Mouse (Mus musculus): ENCODE results near the gene Ubtd2. TPM values are rescaled to one million over a fixed set of nuclear protein-coding genes. Genes with fewer than 3 reads are reported as not detected.

Gene Ubtd2
- polyA plus RNA-seq (2015; fragmentation: Nextera tagmentation; extraction: Ambion mirVana), result 23.3 and 28.6 TPM in 2 replicates

GRCm38 (mm10) chr11:32454800-32455506 lies at the start of gene Ubtd2:
Gene Ubtd2, plus strand, starts transcription at chr11:32455370.
- Histone ChIP-seq H3K27ac (peak within 1 kb of the TSS; percentile 98), H3K4me2 (peak within 1 kb of the TSS; percentile 94), H3K36me3 (no peaks in the 10 kb centered on the region), H3K4me1 (replicated peaks) (peaks cover 20% of the 10 kb centered on the region), H3K9me3 (replicated peaks) (no peaks in the 10 kb centered on the region), H3K27me3 (0 out of 2 replicates have a peak, but pooled peaks cover 2% of the 10 kb centered on the region), H3K4me3 (peak within 1 kb of the TSS; percentile 97), H3K9ac (peak within 1 kb of the TSS; percentile 97)
- under 1% methylated on average over 69 of the region's 86 CpGs for WGBS
- peak; percentile 97 for ATAC-seq (replicated peaks; ENCODE audit: insufficient number of reproducible peaks, insufficient read depth, low FRiP score, low read depth)

GRCm38 (mm10) chr11:32407863-32408262 lies 47.3 kb upstream of the Ubtd2 start:
- ATAC-seq (replicated peaks; ENCODE audit: insufficient number of reproducible peaks, insufficient read depth, low FRiP score, low read depth), result no peak; the same call in 1 of the 2 replicates
- Histone ChIP-seq H3K4me1 (replicated peaks) (peaks cover 14% of the 10 kb centered on the region), H3K9ac (no peak overlapping the region), H3K4me2 (no peak overlapping the region), H3K27me3 (no peaks in the 10 kb centered on the region), H3K36me3 (0 out of 2 replicates have a peak, but pooled peaks cover 3% of the 10 kb centered on the region), H3K4me3 (no peak overlapping the region), H3K9me3 (replicated peaks) (no peaks in the 10 kb centered on the region), H3K27ac (no peak overlapping the region)
- 64% methylated on average over 3 of the region's 3 CpGs for whole genome bisulfite sequencing

- Histone ChIP-seq H3K27me3 (no peaks in the 10 kb centered on the region), H3K4me1 (replicated peaks) (peaks cover 14% of the 10 kb centered on the region), H3K9me3 (replicated peaks) (no peaks in the 10 kb centered on the region), H3K4me2 (no peak overlapping the region), H3K9ac (no peak overlapping the region), H3K4me3 (no peak overlapping the region), H3K27ac (no peak overlapping the region), H3K36me3 (0 out of 2 replicates have a peak, but pooled peaks cover 3% of the 10 kb centered on the region)
- ATAC-seq (replicated peaks; ENCODE audit: insufficient number of reproducible peaks, insufficient read depth, low FRiP score, low read depth), result no peak
These were observed 46.1 kb upstream of the Ubtd2 start for GRCm38 (mm10) chr11:32409052-32409451.

- no peak overlapping the region for H3K27ac ChIP-seq
- H3K36me3 ChIP-seq, result 0 out of 2 replicates have a peak, but pooled peaks cover 3% of the 10 kb centered on the region
- no peaks in the 10 kb centered on the region for H3K27me3 ChIP-seq
- no peak overlapping the region for H3K9ac ChIP-seq
- no peak for ATAC-seq (replicated peaks; ENCODE audit: insufficient number of reproducible peaks, insufficient read depth, low FRiP score, low read depth)
- 81% methylated on average over 11 of the region's 11 CpGs for WGBS
- no peak overlapping the region for H3K4me2 ChIP-seq
- no peak overlapping the region for H3K4me3 ChIP-seq
- peaks cover 14% of the 10 kb centered on the region for H3K4me1 ChIP-seq (replicated peaks)
- no peaks in the 10 kb centered on the region for H3K9me3 ChIP-seq (replicated peaks)
These were observed 45.2 kb upstream of the Ubtd2 start for GRCm38 (mm10) chr11:32409823-32410562.

GRCm38 (mm10) chr11:32420001-32420400 lies 35.2 kb upstream of the Ubtd2 start:
- Histone ChIP-seq H3K9me3 (replicated peaks) (no peaks in the 10 kb centered on the region), H3K27ac (no peak overlapping the region), H3K4me1 (replicated peaks) (no peaks in the 10 kb centered on the region), H3K27me3 (no peaks in the 10 kb centered on the region), H3K36me3 (0 out of 2 replicates have a peak, but pooled peaks cover 17% of the 10 kb centered on the region), H3K9ac (no peak overlapping the region), H3K4me2 (no peak overlapping the region), H3K4me3 (no peak overlapping the region)
- 66% methylated on average over 5 of the region's 5 CpGs for WGBS
- no peak for ATAC-seq (replicated peaks; ENCODE audit: insufficient number of reproducible peaks, insufficient read depth, low FRiP score, low read depth)

GRCm38 (mm10) chr11:32423311-32423710 lies 31.9 kb upstream of the Ubtd2 start:
- Histone ChIP-seq H3K27me3 (no peaks in the 10 kb centered on the region), H3K27ac (no peak overlapping the region), H3K4me3 (no peak overlapping the region), H3K4me1 (replicated peaks) (no peaks in the 10 kb centered on the region), H3K36me3 (0 out of 2 replicates have a peak, but pooled peaks cover 6% of the 10 kb centered on the region), H3K9me3 (replicated peaks) (no peaks in the 10 kb centered on the region), H3K4me2 (no peak overlapping the region), H3K9ac (no peak overlapping the region)
- WGBS, result 64% methylated on average over 12 of the region's 12 CpGs
- ATAC-seq (replicated peaks; ENCODE audit: insufficient number of reproducible peaks, insufficient read depth, low FRiP score, low read depth), result no peak

GRCm38 (mm10) chr11:32424600-32424999 lies 30.6 kb upstream of the Ubtd2 start:
- H3K9me3 ChIP-seq (replicated peaks), result no peaks in the 10 kb centered on the region
- H3K4me1 ChIP-seq (replicated peaks), result no peaks in the 10 kb centered on the region
- no peaks in the 10 kb centered on the region for H3K27me3 ChIP-seq
- H3K4me2 ChIP-seq, result no peak overlapping the region
- H3K9ac ChIP-seq, result no peak overlapping the region
- H3K36me3 ChIP-seq, result 0 out of 2 replicates have a peak, but pooled peaks cover 6% of the 10 kb centered on the region
- no peak overlapping the region for H3K4me3 ChIP-seq
- WGBS, result 76% methylated on average over 4 of the region's 4 CpGs
- no peak for ATAC-seq (replicated peaks; ENCODE audit: insufficient number of reproducible peaks, insufficient read depth, low FRiP score, low read depth)
- no peak overlapping the region for H3K27ac ChIP-seq

- H3K36me3 ChIP-seq, result 0 out of 2 replicates have a peak, but pooled peaks cover 6% of the 10 kb centered on the region
These were observed 30.0 kb upstream of the Ubtd2 start for GRCm38 (mm10) chr11:32425043-32425658.

GRCm38 (mm10) chr11:32427537-32427936 lies 27.6 kb upstream of the Ubtd2 start:
- no peaks in the 10 kb centered on the region for H3K4me1 ChIP-seq (replicated peaks)
- H3K9ac ChIP-seq, result no peak overlapping the region
- no peaks in the 10 kb centered on the region for H3K36me3 ChIP-seq
- H3K9me3 ChIP-seq (replicated peaks), result no peaks in the 10 kb centered on the region
- H3K4me3 ChIP-seq, result no peak overlapping the region
- H3K27ac ChIP-seq, result no peak overlapping the region
- ATAC-seq (replicated peaks; ENCODE audit: insufficient number of reproducible peaks, insufficient read depth, low FRiP score, low read depth), result no peak
- H3K27me3 ChIP-seq, result no peaks in the 10 kb centered on the region
- 79% methylated on average over 7 of the region's 7 CpGs for WGBS
- H3K4me2 ChIP-seq, result no peak overlapping the region

More at GRCm38 (mm10) chr11:32425043-32425658, 30.0 kb upstream of the Ubtd2 start:
- Histone ChIP-seq H3K4me2 (no peak overlapping the region), H3K27me3 (no peaks in the 10 kb centered on the region), H3K27ac (no peak overlapping the region), H3K9me3 (replicated peaks) (no peaks in the 10 kb centered on the region), H3K9ac (no peak overlapping the region), H3K4me1 (replicated peaks) (no peaks in the 10 kb centered on the region), H3K4me3 (no peak overlapping the region)
- WGBS, result 68% methylated on average over 10 of the region's 10 CpGs
- no peak for ATAC-seq (replicated peaks; ENCODE audit: insufficient number of reproducible peaks, insufficient read depth, low FRiP score, low read depth)

- Histone ChIP-seq H3K9ac (no peak overlapping the region), H3K36me3 (no peaks in the 10 kb centered on the region), H3K27ac (peak overlapping the region; percentile 56), H3K4me3 (no peak overlapping the region), H3K9me3 (replicated peaks) (no peaks in the 10 kb centered on the region), H3K4me2 (no peak overlapping the region), H3K27me3 (no peaks in the 10 kb centered on the region), H3K4me1 (replicated peaks) (peaks cover 12% of the 10 kb centered on the region)
- 41% methylated on average over 6 of the region's 6 CpGs for WGBS
- ATAC-seq (replicated peaks; ENCODE audit: insufficient number of reproducible peaks, insufficient read depth, low FRiP score, low read depth), result peak; percentile 93
These were observed 19.6 kb upstream of the Ubtd2 start for GRCm38 (mm10) chr11:32435410-32436060.

- Histone ChIP-seq H3K36me3 (no peaks in the 10 kb centered on the region), H3K27ac (no peak overlapping the region), H3K4me2 (no peak overlapping the region), H3K27me3 (no peaks in the 10 kb centered on the region), H3K9me3 (replicated peaks) (no peaks in the 10 kb centered on the region), H3K4me3 (no peak overlapping the region), H3K9ac (no peak overlapping the region), H3K4me1 (replicated peaks) (no peaks in the 10 kb centered on the region)
- ATAC-seq (replicated peaks; ENCODE audit: insufficient number of reproducible peaks, insufficient read depth, low FRiP score, low read depth), result no peak
- WGBS, result 68% methylated on average over 3 of the region's 3 CpGs
These were observed 12.6 kb upstream of the Ubtd2 start for GRCm38 (mm10) chr11:32442576-32442975.

Measured in heart, embryonic 15.5 days (tissue).